Mouse (Mus musculus) heart, embryonic 12.5 days (tissue): ENCODE data around the gene Mthfs. TPM values are rescaled to one million over a fixed set of nuclear protein-coding genes. Genes with fewer than 3 reads are reported as not detected.
"Not testable (repeated sequence)": the region's sequence is repeated elsewhere in the genome, so short reads cannot be mapped to it uniquely, and the experiment has no call there.

Source experiments
- ATAC-seq: fragments of 200-750 bp; cut with Nextera tagmentation; 2 replicates; pipeline ENCODE4 v1.8.0; 2017; ENCODE audit warnings: moderate TSS enrichment, moderate library complexity; ENCODE audit not compliant: insufficient number of reproducible peaks, low FRiP score
- H3K27ac ChIP-seq: fragments of 300-500 bp; sonication (generic); 2 replicates; pipeline ENCODE4 v1.5.1; 2016; ENCODE audit warnings: mild to moderate bottlenecking, moderate library complexity; ENCODE audit not compliant: poor library complexity, severe bottlenecking
- H3K27me3 ChIP-seq: fragments of 300-500 bp; sonication (generic); replicated peaks from 2 replicates; pipeline ENCODE4 v1.6.1; 2016; ENCODE audit warnings: mild to moderate bottlenecking, moderate library complexity
- H3K36me3 ChIP-seq: fragments of 300-500 bp; sonication (generic); 2 replicates; pipeline ENCODE4 v1.6.1; 2016; ENCODE audit warnings: mild to moderate bottlenecking, moderate library complexity
- H3K4me1 ChIP-seq: fragments of 300-500 bp; sonication (generic); replicated peaks from 2 replicates; pipeline ENCODE4 v1.6.1; 2016; ENCODE audit warnings: mild to moderate bottlenecking
- H3K4me2 ChIP-seq: fragments of 300-500 bp; sonication (generic); 2 replicates; pipeline ENCODE4 v1.6.1; 2016; ENCODE audit warnings: mild to moderate bottlenecking, moderate library complexity
- H3K4me3 ChIP-seq: fragments of 300-500 bp; sonication (generic); 2 replicates; pipeline ENCODE4 v1.5.1; 2016; ENCODE audit warnings: mild to moderate bottlenecking
- H3K9ac ChIP-seq: fragments of 300-500 bp; sonication (generic); 2 replicates; pipeline ENCODE4 v1.6.1; 2016; ENCODE audit warnings: mild to moderate bottlenecking, moderate library complexity
- H3K9me3 ChIP-seq: fragments of 300-500 bp; sonication (generic); replicated peaks from 2 replicates; pipeline ENCODE4 v1.6.1; 2016; ENCODE audit warnings: mild to moderate bottlenecking, moderate library complexity
- WGBS: fragments of 180-500 bp; shearing (Covaris S2); methylation state at CpG from one replicate; pipeline ENCODE4 v1.1.7; 2016; 5-methylcytosine and 5-hydroxymethylcytosine counted together
- polyA plus RNA-seq: library from polyadenylated mRNA; unstranded; fragments of >200 nt; fragmentation: Nextera tagmentation; extraction: Ambion mirVana; gene quantifications from 2 replicates; pipeline ENCODE4 v1.2.1, GENCODE M21; 2016

Gene Mthfs
- 15.3 and 16.2 TPM in 2 replicates for polyA plus RNA-seq

GRCm38 (mm10) chr9:89210353-89211064, at the start of gene Mthfs:
TSS of gene Mthfs (plus strand) at chr9:89210676.
- not testable (repeated sequence) for H3K4me1 ChIP-seq, H3K9me3 ChIP-seq, H3K36me3 ChIP-seq, H3K27me3 ChIP-seq
- peak within 1 kb of the TSS; percentile 78 for H3K27ac ChIP-seq
- peak; percentile 69 for ATAC-seq
- 25% methylated on average over 9 of the region's 12 CpGs for WGBS
- H3K4me3 ChIP-seq = peak within 1 kb of the TSS; percentile 44
- 0 out of 2 replicates have a peak within 1 kb of the TSS, but pooled peaks have one; percentile 48 for H3K9ac ChIP-seq
- peak within 1 kb of the TSS; percentile 62 for H3K4me2 ChIP-seq

- not testable (repeated sequence) for H3K4me2 ChIP-seq, H3K4me1 ChIP-seq, H3K27ac ChIP-seq, H3K36me3 ChIP-seq, H3K4me3 ChIP-seq, ATAC-seq, H3K27me3 ChIP-seq, H3K9ac ChIP-seq, H3K9me3 ChIP-seq
These were observed 37.9 kb upstream of the Mthfs start for GRCm38 (mm10) chr9:89172539-89172938.

DNA sequence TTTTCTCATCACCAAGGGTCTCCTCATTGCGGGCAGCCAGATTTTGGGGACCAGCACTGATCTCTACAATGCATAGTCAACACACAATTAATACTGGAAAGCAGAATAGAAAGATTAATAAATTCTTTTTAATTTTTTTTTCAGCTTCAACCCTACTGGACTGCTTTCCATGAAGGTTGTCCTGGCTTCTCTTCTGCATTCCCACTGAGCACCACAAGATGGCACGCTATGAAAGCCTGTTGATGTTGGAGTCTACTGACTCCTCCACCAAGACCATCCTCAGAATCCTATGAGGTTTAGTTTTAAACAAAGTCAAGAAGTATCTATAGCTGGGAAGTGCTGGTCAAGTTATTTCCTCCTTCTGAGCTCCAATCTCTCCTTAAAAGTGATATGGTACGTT, 31.6 kb upstream of the Mthfs start:
- H3K4me2 ChIP-seq, H3K36me3 ChIP-seq, H3K9ac ChIP-seq, H3K27me3 ChIP-seq, H3K9me3 ChIP-seq, ATAC-seq, H3K27ac ChIP-seq, H3K4me3 ChIP-seq, H3K4me1 ChIP-seq: not testable (repeated sequence)
- 27% methylated on average over 2 of the region's 3 CpGs for WGBS

- 68% methylated on average over 4 of the region's 4 CpGs for WGBS
- H3K9ac ChIP-seq, H3K4me3 ChIP-seq, H3K9me3 ChIP-seq, ATAC-seq, H3K36me3 ChIP-seq, H3K4me1 ChIP-seq, H3K4me2 ChIP-seq, H3K27me3 ChIP-seq, H3K27ac ChIP-seq: not testable (repeated sequence)
These were observed 31.0 kb upstream of the Mthfs start for GRCm38 (mm10) chr9:89179469-89179868.

- H3K9me3 ChIP-seq, H3K27ac ChIP-seq, ATAC-seq, H3K36me3 ChIP-seq, H3K4me2 ChIP-seq, H3K9ac ChIP-seq, H3K4me3 ChIP-seq, H3K27me3 ChIP-seq, H3K4me1 ChIP-seq: not testable (repeated sequence)
- 69% methylated on average over 15 of the region's 15 CpGs for WGBS
These were observed 23.5 kb upstream of the Mthfs start for GRCm38 (mm10) chr9:89187006-89187405.

- H3K27me3 ChIP-seq, H3K9me3 ChIP-seq, H3K4me3 ChIP-seq, H3K9ac ChIP-seq, H3K36me3 ChIP-seq, H3K4me1 ChIP-seq, H3K27ac ChIP-seq, H3K4me2 ChIP-seq, ATAC-seq: not testable (repeated sequence)
These were observed 15.0 kb upstream of the Mthfs start for GRCm38 (mm10) chr9:89195483-89195882.

DNA sequence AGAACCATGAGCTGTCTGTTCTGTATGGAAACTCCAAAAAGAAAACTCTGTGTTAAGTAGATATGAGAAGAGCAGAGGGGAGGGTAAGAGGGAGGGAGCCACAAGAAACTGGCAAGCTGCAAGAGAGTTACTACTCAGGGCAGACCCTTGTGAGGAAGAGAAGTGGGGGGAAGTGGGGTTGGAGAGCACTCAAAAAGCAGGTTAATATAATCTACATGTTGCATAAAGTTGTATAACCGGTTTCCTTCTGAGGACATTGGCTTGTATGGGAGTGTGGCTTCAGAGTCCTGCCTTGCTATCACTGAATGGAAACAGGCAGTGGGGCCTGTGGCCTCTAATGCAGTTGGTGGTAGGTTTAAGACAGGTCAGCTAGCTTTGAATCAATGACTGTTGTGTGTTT, 13.0 kb upstream of the Mthfs start:
- H3K9ac ChIP-seq, H3K36me3 ChIP-seq, H3K27me3 ChIP-seq, H3K4me2 ChIP-seq, ATAC-seq, H3K4me1 ChIP-seq, H3K9me3 ChIP-seq, H3K27ac ChIP-seq, H3K4me3 ChIP-seq: not testable (repeated sequence)
- WGBS = 76% methylated on average over 1 of the region's 1 CpGs

DNA sequence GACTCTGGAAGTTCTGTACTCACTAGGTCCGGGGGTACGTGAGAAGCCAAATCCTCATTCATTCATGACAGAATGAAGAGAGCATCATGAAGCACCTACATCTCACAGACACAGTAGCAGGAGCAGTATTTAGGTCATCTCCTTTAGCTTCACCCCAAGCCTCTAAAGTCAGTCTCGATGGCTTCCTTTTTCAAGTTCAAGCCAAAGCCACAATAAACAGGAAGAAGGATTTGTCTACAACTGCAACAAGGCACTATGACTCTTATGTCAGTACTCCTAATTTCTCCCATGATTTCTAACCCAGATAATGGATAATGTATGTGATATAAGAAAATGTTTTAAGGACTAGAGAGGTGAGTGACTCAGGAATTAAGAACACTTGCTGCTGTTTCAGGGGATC, 12.1 kb upstream of the Mthfs start:
- not testable (repeated sequence) for ATAC-seq, H3K4me1 ChIP-seq, H3K27ac ChIP-seq, H3K9ac ChIP-seq, H3K9me3 ChIP-seq, H3K36me3 ChIP-seq, H3K4me2 ChIP-seq, H3K27me3 ChIP-seq, H3K4me3 ChIP-seq
- 83% methylated on average over 3 of the region's 3 CpGs for WGBS

DNA sequence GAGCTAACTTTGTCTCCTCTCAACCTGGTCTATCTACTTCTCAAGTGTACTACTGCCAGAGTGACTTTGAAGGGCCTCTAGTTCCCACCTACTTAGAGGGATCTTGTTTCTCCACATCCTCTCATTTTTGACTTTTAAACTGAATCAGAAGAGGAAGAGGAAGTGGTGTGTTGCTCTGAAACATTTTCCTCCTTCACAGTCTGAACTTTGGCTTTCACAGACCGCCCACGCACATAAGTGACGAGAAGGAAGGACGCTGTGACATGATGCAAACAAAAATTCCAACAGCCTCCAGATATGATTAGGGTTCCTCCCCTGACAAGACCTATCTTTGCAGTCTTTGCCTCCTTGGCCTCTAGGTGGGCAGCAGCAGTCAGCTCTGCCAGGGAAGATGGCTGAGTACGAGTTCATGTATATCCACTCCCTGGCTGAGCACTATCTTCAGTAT, 11.5 kb upstream of the Mthfs start, which contains the start of the genes Bcl2a1b and Gm29094:
Gene Bcl2a1b, plus strand, starts transcription at position 241 of the 448 bp plus-strand sequence.
Gene Gm29094, plus strand, starts transcription at position 411 of the 448 bp plus-strand sequence.
- not testable (repeated sequence) for H3K36me3 ChIP-seq, H3K27me3 ChIP-seq, H3K4me1 ChIP-seq, H3K27ac ChIP-seq, H3K4me2 ChIP-seq, H3K4me3 ChIP-seq, ATAC-seq, H3K9ac ChIP-seq, H3K9me3 ChIP-seq
- WGBS = 67% methylated on average over 5 of the region's 5 CpGs

DNA sequence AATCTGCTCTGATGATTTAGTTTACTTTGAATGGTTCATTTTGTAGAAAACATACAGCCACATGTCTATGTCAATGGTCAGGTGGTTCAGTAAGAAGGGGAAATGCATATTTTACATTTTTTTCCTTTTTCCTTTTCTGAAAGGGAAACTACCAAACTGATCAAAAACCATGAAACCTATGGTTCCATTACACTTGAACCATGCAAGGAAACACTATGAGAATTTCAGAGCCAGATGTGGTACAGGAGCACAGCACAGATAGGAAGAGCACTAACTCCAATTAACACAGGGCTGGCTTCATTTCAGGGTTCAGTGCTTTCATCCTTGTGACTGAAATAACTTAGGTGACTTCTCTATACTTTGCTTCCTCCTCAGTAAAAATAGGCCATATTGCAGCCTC, 8.2 kb upstream of the Mthfs start:
- not testable (repeated sequence) for H3K4me1 ChIP-seq, H3K9ac ChIP-seq, H3K36me3 ChIP-seq, ATAC-seq, H3K9me3 ChIP-seq, H3K27ac ChIP-seq, H3K4me2 ChIP-seq, H3K27me3 ChIP-seq, H3K4me3 ChIP-seq

DNA sequence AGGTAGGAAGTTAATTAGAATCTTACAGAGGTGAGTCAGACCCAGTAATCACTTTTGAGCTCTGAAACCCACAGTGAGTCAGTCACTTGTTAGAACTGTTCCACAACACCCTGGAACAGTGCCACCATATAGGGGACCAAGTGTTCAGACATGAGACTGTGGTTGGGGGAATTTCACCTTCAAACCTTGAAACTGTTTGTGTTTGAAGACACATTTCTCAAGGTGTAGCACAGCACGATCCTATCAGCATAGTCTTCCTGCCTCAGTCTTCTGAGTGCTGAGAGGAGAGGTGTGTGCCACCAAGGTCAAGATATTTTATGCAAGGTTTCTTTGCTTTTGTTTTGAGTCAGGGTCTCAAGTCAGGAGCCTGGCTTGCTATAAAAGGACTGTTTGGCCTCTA, 1.5 kb upstream of the Mthfs start:
- H3K4me2 ChIP-seq, ATAC-seq, H3K4me1 ChIP-seq, H3K9me3 ChIP-seq, H3K27me3 ChIP-seq, H3K4me3 ChIP-seq, H3K27ac ChIP-seq, H3K9ac ChIP-seq, H3K36me3 ChIP-seq: not testable (repeated sequence)
- WGBS = 50% methylated on average over 1 of the region's 1 CpGs
